Mouse (Mus musculus) heart, postnatal 0 days (tissue): Measurements from ENCODE around the gene Was. TPM values are rescaled to one million over a fixed set of nuclear protein-coding genes. Genes with fewer than 3 reads are reported as not detected.

ENCODE experiments used
- ATAC-seq: fragments of 200-750 bp; cut with Nextera tagmentation; 2 replicates; pipeline ENCODE4 v1.8.0; 2017; ENCODE audit warnings: low read depth, moderate number of reproducible peaks, moderate library complexity; ENCODE audit not compliant: insufficient read depth
- DNase-seq: peaks from one replicate; pipeline ENCODE4 v3.0.0-alpha.2; 2016; ENCODE audit warnings: low spot score
- H3K27ac ChIP-seq: fragments of 300-500 bp; sonication (generic); 2 replicates; pipeline ENCODE4 v1.5.1; 2014; ENCODE audit warnings: low read depth, mild to moderate bottlenecking
- H3K27me3 ChIP-seq: fragments of 300-500 bp; sonication (generic); 2 replicates; pipeline ENCODE4 v1.6.1; 2014; ENCODE audit warnings: low read length, mixed read lengths; ENCODE audit not compliant: control insufficient read depth, insufficient read depth
- H3K36me3 ChIP-seq: fragments of 300-500 bp; sonication (generic); replicated peaks from 2 replicates; pipeline ENCODE4 v1.6.1; 2014; ENCODE audit warnings: low read length, mixed read lengths; ENCODE audit not compliant: control insufficient read depth, insufficient read depth
- H3K4me1 ChIP-seq: fragments of 300-500 bp; sonication (generic); 2 replicates; pipeline ENCODE4 v1.6.1; 2014; ENCODE audit warnings: antibody characterized with exemption; ENCODE audit not compliant: control insufficient read depth, insufficient read depth
- H3K4me2 ChIP-seq: fragments of 300-500 bp; sonication (generic); 2 replicates; pipeline ENCODE4 v1.6.1; 2014; ENCODE audit warnings: low read depth, mild to moderate bottlenecking, low read length, moderate library complexity
- H3K4me3 ChIP-seq: fragments of 300-500 bp; sonication (generic); 2 replicates; pipeline ENCODE4 v1.5.1; 2014; ENCODE audit warnings: low read depth, low read length
- H3K9ac ChIP-seq: fragments of 300-500 bp; sonication (generic); replicated peaks from 2 replicates; pipeline ENCODE4 v1.6.1; 2014; ENCODE audit warnings: low read depth, low read length, mixed read lengths
- H3K9me3 ChIP-seq: fragments of 300-500 bp; sonication (generic); replicated peaks from 2 replicates; pipeline ENCODE4 v1.6.1; 2016; ENCODE audit warnings: low read length; ENCODE audit not compliant: control insufficient read depth
- CTCF ChIP-seq: IDR thresholded peaks from 2 replicates; pipeline ENCODE4 v1.5.1; 2016; ENCODE audit warnings: antibody characterized with exemption, control low read depth, low read depth
- EP300 ChIP-seq: IDR thresholded peaks from 2 replicates; pipeline ENCODE4 v1.6.1; 2016; ENCODE audit warnings: antibody characterized with exemption, low read depth
- WGBS: fragments of 180-500 bp; shearing (Covaris S2); extraction: QIAGEN DNeasy Blood & Tissue Kit; methylation state at CpG from one replicate; pipeline ENCODE4 v1.1.7; 2014; 5-methylcytosine and 5-hydroxymethylcytosine counted together
- polyA plus RNA-seq: library from polyadenylated mRNA; unstranded; fragments of >200 nt; fragmentation: Nextera tagmentation; extraction: Ambion mirVana; gene quantifications from 2 replicates; pipeline ENCODE4 v1.2.1, GENCODE M21; 2015
- total RNA-seq: library from RNA; depleted of rRNA; stranded (reverse); fragments of >200 nt; gene quantifications from 2 replicates; pipeline ENCODE4 v1.2.3, GENCODE M21; 2014; ENCODE audit warnings: low replicate concordance; rRNA removed

Gene Was
- 0.31 TPM in 1 of 2 replicates, not detected in the other for total RNA-seq
- 0.22 and 0.25 TPM in 2 replicates for polyA plus RNA-seq

DNA sequence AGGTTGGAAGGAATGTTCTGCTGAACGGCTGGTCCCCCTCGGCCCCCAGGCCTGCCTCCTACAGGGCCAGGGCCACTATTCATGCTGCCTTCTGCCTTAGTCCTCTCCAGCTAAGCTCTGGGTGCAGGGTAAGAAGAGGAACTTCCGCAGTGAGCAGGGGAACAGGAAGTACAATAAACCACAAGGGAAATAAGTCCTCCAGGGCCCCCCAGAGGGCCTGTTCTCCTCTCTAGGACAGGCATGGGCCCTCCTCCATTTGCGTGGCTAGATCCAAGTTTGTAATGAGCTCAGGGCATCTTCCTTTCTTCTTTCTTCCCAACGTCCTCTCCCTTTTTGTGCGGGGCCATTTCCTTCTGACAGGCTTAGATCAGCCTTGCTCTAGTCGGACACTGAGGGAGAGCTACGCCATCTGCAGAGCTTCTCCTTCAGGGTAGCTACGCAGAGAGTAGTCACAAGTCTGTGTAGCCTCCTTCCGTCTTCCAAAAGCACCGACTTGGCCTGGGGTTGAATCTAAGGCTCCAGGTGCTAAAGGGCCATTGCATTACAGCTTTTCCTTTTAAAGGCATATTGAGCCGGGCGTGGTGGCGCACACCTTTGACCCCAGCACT is at the start of gene Was:
Was (minus strand) TSS at position 153 of the 608 bp plus-strand sequence.
- H3K27me3 ChIP-seq, result no peaks in the 10 kb centered on the region
- 74% methylated on average over 12 of the region's 14 CpGs for WGBS
- peak within 1 kb of the TSS; percentile 18; the same call in 1 of the 2 replicates for H3K4me3 ChIP-seq
- TF ChIP-seq CTCF (no peak), EP300 (no peak)
- no peak within 1 kb of the TSS for H3K27ac ChIP-seq
- H3K9me3 ChIP-seq, result no peaks in the 10 kb centered on the region
- DNase-seq, result no peak
- no peaks in the 10 kb centered on the region for H3K4me1 ChIP-seq
- H3K36me3 ChIP-seq, result no peaks in the 10 kb centered on the region
- peak within 1 kb of the TSS; percentile 9; the same call in 1 of the 2 replicates for H3K4me2 ChIP-seq
- no peak within 1 kb of the TSS for H3K9ac ChIP-seq
- ATAC-seq, result no peak

DNA sequence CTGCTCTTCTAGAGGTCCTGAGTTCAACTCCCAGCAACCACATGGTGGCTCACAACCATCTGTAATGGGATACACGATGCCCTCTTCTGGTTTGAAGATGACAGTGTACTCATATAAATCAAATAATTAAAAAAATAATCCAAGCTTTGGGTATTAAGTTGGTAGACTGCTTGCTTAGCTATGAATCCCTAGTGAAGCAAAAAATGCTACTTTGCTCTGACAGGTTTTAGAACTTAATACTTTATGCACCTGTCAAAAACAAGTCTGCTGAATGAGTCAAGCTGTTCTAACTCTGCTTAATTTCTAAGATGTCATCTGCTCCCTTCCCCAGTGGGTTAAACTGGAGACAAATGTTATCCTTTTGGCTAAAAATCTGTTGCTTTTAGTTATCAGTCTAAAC is 49.2 kb upstream of the Was start:
- no peaks in the 10 kb centered on the region for H3K4me1 ChIP-seq
- DNase-seq (no peak), ATAC-seq (no peak)
- H3K27me3 ChIP-seq, result no peaks in the 10 kb centered on the region
- H3K4me3 ChIP-seq, result no peak overlapping the region
- H3K36me3 ChIP-seq, result peaks cover 30% of the 10 kb centered on the region
- WGBS, result 38% methylated on average over 1 of the region's 1 CpGs
- no peak overlapping the region for H3K9ac ChIP-seq
- TF ChIP-seq CTCF, result no peak
- TF ChIP-seq EP300, result no peak
- no peak overlapping the region for H3K4me2 ChIP-seq
- no peaks in the 10 kb centered on the region for H3K9me3 ChIP-seq
- H3K27ac ChIP-seq, result no peak overlapping the region

DNA sequence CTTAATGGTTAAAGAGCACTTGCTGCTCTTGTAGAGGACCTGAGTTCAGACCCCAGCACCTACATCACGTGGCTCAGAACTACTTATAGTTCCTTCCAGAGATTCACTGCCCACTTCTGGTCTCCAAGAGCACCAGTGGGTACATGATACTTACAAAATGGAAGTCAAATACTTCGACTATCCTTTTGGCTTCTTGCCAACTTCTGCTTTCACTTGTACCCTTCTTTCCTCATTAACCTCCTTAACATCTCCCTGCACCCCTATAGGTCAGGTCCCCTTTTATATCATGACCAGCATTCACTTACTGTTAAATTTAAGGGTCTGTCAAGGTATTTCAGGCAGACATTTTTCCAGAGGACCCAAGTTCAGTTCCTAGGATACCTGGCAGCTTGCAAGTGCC is 45.6 kb upstream of the Was start:
- 0 out of 2 replicates have a peak, but pooled peaks cover 4% of the 10 kb centered on the region for H3K4me1 ChIP-seq
- no peak overlapping the region for H3K4me3 ChIP-seq
- H3K27ac ChIP-seq, result no peak overlapping the region
- peaks cover 8% of the 10 kb centered on the region for H3K36me3 ChIP-seq
- 46% methylated on average over 2 of the region's 2 CpGs for WGBS
- H3K27me3 ChIP-seq, result no peaks in the 10 kb centered on the region
- DNase-seq, result no peak
- no peak for ATAC-seq
- no peaks in the 10 kb centered on the region for H3K9me3 ChIP-seq
- H3K4me2 ChIP-seq, result no peak overlapping the region
- TF ChIP-seq CTCF (no peak), EP300 (no peak)
- H3K9ac ChIP-seq, result no peak overlapping the region

DNA sequence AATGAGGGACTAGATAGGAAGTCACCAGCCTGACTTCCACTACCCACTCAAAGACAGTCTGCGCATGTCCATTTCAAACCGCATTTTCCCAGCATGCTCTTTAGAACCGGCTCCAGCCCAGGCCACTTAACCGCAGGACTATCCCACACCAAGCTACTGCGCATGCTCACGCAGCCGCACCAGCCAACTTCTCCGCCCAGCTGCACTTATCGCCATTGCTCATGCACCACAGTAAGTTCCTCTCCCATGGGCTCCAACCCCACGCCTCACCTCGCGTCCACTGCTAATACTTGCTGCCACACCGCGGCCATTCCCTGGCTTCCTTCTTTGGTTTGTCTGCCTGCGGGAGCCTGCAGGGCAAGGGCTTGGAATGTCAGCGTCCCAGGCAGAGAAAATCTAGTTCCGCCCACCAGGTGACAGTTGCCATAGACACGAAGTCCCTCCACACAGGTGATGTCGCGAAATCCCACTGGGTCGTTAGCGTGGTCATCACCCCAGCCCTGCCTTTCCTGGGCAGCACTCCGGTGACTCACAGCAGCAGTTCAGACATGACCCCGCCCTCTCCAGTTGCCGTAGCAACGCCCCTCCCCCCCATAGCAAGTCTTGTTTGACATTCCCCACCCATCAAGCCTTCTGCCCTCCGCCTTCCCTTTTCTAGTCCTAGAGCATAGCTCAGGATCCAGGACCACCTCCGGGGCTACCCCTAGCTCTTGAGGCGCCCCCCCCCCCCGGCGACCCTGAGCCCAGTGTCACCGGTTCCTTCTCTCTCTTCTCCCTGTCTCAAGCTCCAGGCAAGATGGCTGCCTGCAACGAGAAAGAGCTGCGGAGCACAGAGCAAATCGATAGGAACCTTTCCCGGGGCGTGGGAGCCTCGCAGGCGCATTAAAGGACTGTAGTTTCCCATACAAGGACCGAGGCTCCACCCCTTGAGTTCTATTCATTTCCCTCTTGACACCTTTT is 42.0 kb upstream of the Was start, which contains the start of gene Wdr13:
Wdr13 (minus strand) TSS at position 876 of the 960 bp plus-strand sequence.
- no peaks in the 10 kb centered on the region for H3K27me3 ChIP-seq
- no peaks in the 10 kb centered on the region for H3K9me3 ChIP-seq
- ATAC-seq, result peak; percentile 93
- H3K27ac ChIP-seq, result peak within 1 kb of the TSS; percentile 96
- H3K4me1 ChIP-seq, result 0 out of 2 replicates have a peak, but pooled peaks cover 4% of the 10 kb centered on the region
- H3K4me2 ChIP-seq, result peak within 1 kb of the TSS; percentile 58
- peaks cover 14% of the 10 kb centered on the region for H3K36me3 ChIP-seq
- DNase-seq, result peak; percentile 87
- TF ChIP-seq CTCF, result no peak
- no peak for TF ChIP-seq EP300
- peak within 1 kb of the TSS; percentile 55 for H3K4me3 ChIP-seq
- peak within 1 kb of the TSS; percentile 33; the same call in 1 of the 2 replicates for H3K9ac ChIP-seq
- 14% methylated on average over 40 of the region's 40 CpGs for WGBS

DNA sequence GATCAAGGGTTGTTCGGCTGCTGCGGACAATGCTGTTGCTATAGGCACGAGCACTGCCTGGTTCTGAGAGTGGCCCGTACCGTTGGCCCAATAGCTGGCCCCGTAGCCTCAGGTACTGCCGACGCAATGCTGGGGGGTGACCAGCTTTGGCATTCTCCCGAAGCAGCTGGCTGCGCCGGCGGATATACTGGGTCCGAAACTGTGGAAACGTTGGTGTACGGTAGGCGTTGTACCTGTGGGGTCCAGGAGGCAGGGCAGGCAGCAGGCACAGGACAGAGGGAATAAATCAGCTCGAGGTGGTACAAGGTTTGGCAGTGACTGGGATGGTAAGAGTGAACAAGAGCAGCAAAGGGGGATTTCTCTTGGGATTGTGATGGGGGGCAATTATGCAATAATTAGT is 41.1 kb upstream of the Was start:
- peak overlapping the region; percentile 58 for H3K4me2 ChIP-seq
- H3K27me3 ChIP-seq, result no peaks in the 10 kb centered on the region
- H3K9ac ChIP-seq, result no peak overlapping the region; the same call in 1 of the 2 replicates
- H3K4me1 ChIP-seq, result 0 out of 2 replicates have a peak, but pooled peaks cover 4% of the 10 kb centered on the region
- no peak for ATAC-seq
- no peak for TF ChIP-seq CTCF
- no peaks in the 10 kb centered on the region for H3K9me3 ChIP-seq
- WGBS, result 86% methylated on average over 17 of the region's 17 CpGs
- H3K27ac ChIP-seq, result peak overlapping the region; percentile 96; the same call in 1 of the 2 replicates
- DNase-seq, result no peak
- H3K36me3 ChIP-seq, result peaks cover 14% of the 10 kb centered on the region
- H3K4me3 ChIP-seq, result peak overlapping the region; percentile 55
